Mouse (Mus musculus): ENCODE measurements around the gene Dusp1.

The Dusp1 gene

GRCm38 (mm10) chr17:26584063-26584462, 22.1 kb upstream of the Dusp1 start:
- no peak for DNase-seq (ENCODE audit: inconsistent ontology term)

GRCm38 (mm10) chr17:26583606-26584005, 21.7 kb upstream of the Dusp1 start:
- DNase-seq (ENCODE audit: inconsistent ontology term), result peak; percentile 47

- no peak for DNase-seq (ENCODE audit: inconsistent ontology term)
These were observed 21.1 kb upstream of the Dusp1 start for GRCm38 (mm10) chr17:26583056-26583455.

GRCm38 (mm10) chr17:26582297-26582696, 20.4 kb upstream of the Dusp1 start:
- DNase-seq (ENCODE audit: inconsistent ontology term), result peak; percentile 95

- no peak for DNase-seq (ENCODE audit: inconsistent ontology term)
These were observed 19.0 kb upstream of the Dusp1 start for GRCm38 (mm10) chr17:26580873-26581401.

- no peak for DNase-seq (ENCODE audit: inconsistent ontology term)
These were observed 17.5 kb upstream of the Dusp1 start for GRCm38 (mm10) chr17:26579396-26579795.

GRCm38 (mm10) chr17:26578771-26579170, 16.8 kb upstream of the Dusp1 start:
- no peak for DNase-seq (ENCODE audit: inconsistent ontology term)

GRCm38 (mm10) chr17:26578162-26578561, 16.2 kb upstream of the Dusp1 start:
- no peak for DNase-seq (ENCODE audit: inconsistent ontology term)

GRCm38 (mm10) chr17:26577309-26577708, 15.4 kb upstream of the Dusp1 start:
- DNase-seq (ENCODE audit: inconsistent ontology term), result no peak

- no peak for DNase-seq (ENCODE audit: inconsistent ontology term)
These were observed 14.9 kb upstream of the Dusp1 start for GRCm38 (mm10) chr17:26576833-26577232.

GRCm38 (mm10) chr17:26575786-26576690, 14.1 kb upstream of the Dusp1 start:
- DNase-seq (ENCODE audit: inconsistent ontology term), result no peak

GRCm38 (mm10) chr17:26574701-26575100, 12.8 kb upstream of the Dusp1 start:
- no peak for DNase-seq (ENCODE audit: inconsistent ontology term)

- no peak for DNase-seq (ENCODE audit: inconsistent ontology term)
These were observed 12.2 kb upstream of the Dusp1 start for GRCm38 (mm10) chr17:26574118-26574517.

- no peak for DNase-seq (ENCODE audit: inconsistent ontology term)
These were observed 10.3 kb upstream of the Dusp1 start for GRCm38 (mm10) chr17:26572265-26572664.

- DNase-seq (ENCODE audit: inconsistent ontology term), result no peak
These were observed 9.4 kb upstream of the Dusp1 start for GRCm38 (mm10) chr17:26571377-26571776.

GRCm38 (mm10) chr17:26570651-26571118, 8.8 kb upstream of the Dusp1 start:
- no peak for DNase-seq (ENCODE audit: inconsistent ontology term)

GRCm38 (mm10) chr17:26569594-26570350, 7.8 kb upstream of the Dusp1 start:
- no peak for DNase-seq (ENCODE audit: inconsistent ontology term)

GRCm38 (mm10) chr17:26567818-26568173, 5.9 kb upstream of the Dusp1 start:
- no peak for DNase-seq (ENCODE audit: inconsistent ontology term)

GRCm38 (mm10) chr17:26567142-26567817, 5.4 kb upstream of the Dusp1 start:
- DNase-seq (ENCODE audit: inconsistent ontology term), result no peak

- DNase-seq (ENCODE audit: inconsistent ontology term), result no peak
These were observed 2.5 kb upstream of the Dusp1 start for GRCm38 (mm10) chr17:26564439-26564838.

- DNase-seq (ENCODE audit: inconsistent ontology term), result no peak
These were observed 1.5 kb upstream of the Dusp1 start for GRCm38 (mm10) chr17:26563476-26563875.

GRCm38 (mm10) chr17:26562292-26562691, 364 bp upstream of the Dusp1 start:
- no peak for DNase-seq (ENCODE audit: inconsistent ontology term)
